Mouse (Mus musculus) cortical plate, adult 2 months (tissue): ENCODE results near the gene St13.

ENCODE experiments used
- CTCF ChIP-seq: fragments of 200-500 bp; IDR thresholded peaks from 2 replicates; pipeline ENCODE4 v1.5.1; 2011; ENCODE audit warnings: mild to moderate bottlenecking, control low read depth, low read length; ENCODE audit not compliant: insufficient read depth; ENCODE audit errors: extremely low read depth
- POLR2A ChIP-seq: fragments of 200-500 bp; IDR thresholded peaks from 2 replicates; pipeline ENCODE4 v1.6.1; 2011; ENCODE audit warnings: mild to moderate bottlenecking, low read length, control low read depth; ENCODE audit not compliant: insufficient read depth; ENCODE audit errors: extremely low read depth

DNA sequence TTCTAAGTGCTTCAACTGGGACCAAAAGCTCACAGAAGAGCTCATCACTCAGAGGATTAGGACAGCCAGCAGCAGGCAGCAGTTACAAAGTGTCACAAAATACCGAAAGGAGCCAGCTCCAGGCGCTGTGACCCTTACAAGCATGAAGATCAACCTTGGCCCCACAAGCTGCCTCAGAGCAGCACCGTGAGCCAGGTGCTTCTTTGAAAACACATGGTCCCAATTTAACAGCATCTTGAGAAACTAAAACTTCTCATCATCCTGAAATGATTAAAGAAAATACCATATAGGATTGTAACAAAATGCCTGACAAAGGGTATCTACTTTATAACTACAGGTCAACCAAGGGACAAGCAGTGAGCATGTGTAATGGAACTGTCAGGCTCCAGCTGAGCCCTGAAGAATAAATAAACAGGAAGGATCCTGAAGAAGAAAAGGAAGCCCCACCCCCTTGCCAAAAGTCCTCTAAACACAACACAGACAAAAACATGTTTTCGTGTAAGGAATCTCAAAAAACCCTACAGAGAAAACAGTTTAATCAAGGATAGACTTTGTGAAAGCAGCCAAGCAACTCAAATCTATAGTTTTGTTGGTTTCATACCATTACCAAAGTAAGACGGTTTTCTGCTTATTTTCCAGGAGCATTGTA, 70.0 kb downstream of the St13 start:
- TF ChIP-seq CTCF = no peak
- TF ChIP-seq POLR2A = no peak
